Mouse (Mus musculus): ENCODE data around the gene Cmtm4.
A peak's percentile ranks its signal among the peaks of the same experiment; 100 is the strongest.

Cmtm4 gene

GRCm38 (mm10) chr8:104374864-104375846 is 20.5 kb downstream of the Cmtm4 start:
- DNase-seq (ENCODE audit: low read depth, low spot score), result no peak

GRCm38 (mm10) chr8:104374269-104374668 is 21.3 kb downstream of the Cmtm4 start:
- DNase-seq (ENCODE audit: low read depth, low spot score), result no peak

- no peak for DNase-seq (ENCODE audit: low read depth, low spot score)
These were observed 21.8 kb downstream of the Cmtm4 start for GRCm38 (mm10) chr8:104373779-104374178.

- DNase-seq (ENCODE audit: low read depth, low spot score), result no peak
These were observed 24.5 kb downstream of the Cmtm4 start for GRCm38 (mm10) chr8:104371121-104371520.

GRCm38 (mm10) chr8:104370071-104370470 is 25.5 kb downstream of the Cmtm4 start:
- no peak for DNase-seq (ENCODE audit: low read depth, low spot score)

- DNase-seq (ENCODE audit: low read depth, low spot score), result no peak
These were observed 26.0 kb downstream of the Cmtm4 start for GRCm38 (mm10) chr8:104369591-104369990.

GRCm38 (mm10) chr8:104367398-104367797 is 28.2 kb downstream of the Cmtm4 start:
- no peak for DNase-seq (ENCODE audit: low read depth, low spot score)

GRCm38 (mm10) chr8:104365695-104366094 is 29.9 kb downstream of the Cmtm4 start:
- no peak for DNase-seq (ENCODE audit: low read depth, low spot score)

- no peak for DNase-seq (ENCODE audit: low read depth, low spot score)
These were observed 35.7 kb downstream of the Cmtm4 start for GRCm38 (mm10) chr8:104359778-104360456.

- no peak for DNase-seq (ENCODE audit: low read depth, low spot score)
These were observed 37.0 kb downstream of the Cmtm4 start for GRCm38 (mm10) chr8:104358637-104359036.

GRCm38 (mm10) chr8:104354504-104354903 is 41.1 kb downstream of the Cmtm4 start:
- no peak for DNase-seq (ENCODE audit: low read depth, low spot score)

GRCm38 (mm10) chr8:104353186-104353585 is 42.4 kb downstream of the Cmtm4 start:
- no peak for DNase-seq (ENCODE audit: low read depth, low spot score)

- DNase-seq (ENCODE audit: low read depth, low spot score), result no peak
These were observed 45.6 kb downstream of the Cmtm4 start for GRCm38 (mm10) chr8:104350047-104350446.

- DNase-seq (ENCODE audit: low read depth, low spot score), result no peak
These were observed 46.6 kb downstream of the Cmtm4 start for GRCm38 (mm10) chr8:104348971-104349370.

- no peak for DNase-seq (ENCODE audit: low read depth, low spot score)
These were observed 48.9 kb downstream of the Cmtm4 start for GRCm38 (mm10) chr8:104346706-104347105.

- no peak for DNase-seq (ENCODE audit: low read depth, low spot score)
These were observed 51.0 kb downstream of the Cmtm4 start for GRCm38 (mm10) chr8:104344622-104345021.

GRCm38 (mm10) chr8:104343957-104344356 is 51.6 kb downstream of the Cmtm4 start:
- DNase-seq (ENCODE audit: low read depth, low spot score), result peak; percentile 80

- DNase-seq (ENCODE audit: low read depth, low spot score), result no peak
These were observed 53.2 kb downstream of the Cmtm4 start for GRCm38 (mm10) chr8:104342426-104342825.

GRCm38 (mm10) chr8:104341678-104342077 is 53.9 kb downstream of the Cmtm4 start:
- DNase-seq (ENCODE audit: low read depth, low spot score), result no peak

- no peak for DNase-seq (ENCODE audit: low read depth, low spot score)
These were observed 54.5 kb downstream of the Cmtm4 start for GRCm38 (mm10) chr8:104341106-104341561.

- DNase-seq (ENCODE audit: low read depth, low spot score), result no peak
These were observed 55.1 kb downstream of the Cmtm4 start for GRCm38 (mm10) chr8:104340233-104341105.

GRCm38 (mm10) chr8:104339983-104340232 is 55.7 kb downstream of the Cmtm4 start:
- no peak for DNase-seq (ENCODE audit: low read depth, low spot score)
